Mouse (Mus musculus): Measurements from ENCODE around the gene Gm49721. TPM values are rescaled to one million over a fixed set of nuclear protein-coding genes. Genes with fewer than 3 reads are reported as not detected.
"Not testable (repeated sequence)": the region's sequence is repeated elsewhere in the genome, so short reads cannot be mapped to it uniquely, and the experiment has no call there.

Gm49721 gene
- 0.07 TPM in 1 of 2 replicates, not detected in the other for polyA plus RNA-seq (2015; fragmentation: Nextera tagmentation; extraction: Ambion mirVana)

DNA sequence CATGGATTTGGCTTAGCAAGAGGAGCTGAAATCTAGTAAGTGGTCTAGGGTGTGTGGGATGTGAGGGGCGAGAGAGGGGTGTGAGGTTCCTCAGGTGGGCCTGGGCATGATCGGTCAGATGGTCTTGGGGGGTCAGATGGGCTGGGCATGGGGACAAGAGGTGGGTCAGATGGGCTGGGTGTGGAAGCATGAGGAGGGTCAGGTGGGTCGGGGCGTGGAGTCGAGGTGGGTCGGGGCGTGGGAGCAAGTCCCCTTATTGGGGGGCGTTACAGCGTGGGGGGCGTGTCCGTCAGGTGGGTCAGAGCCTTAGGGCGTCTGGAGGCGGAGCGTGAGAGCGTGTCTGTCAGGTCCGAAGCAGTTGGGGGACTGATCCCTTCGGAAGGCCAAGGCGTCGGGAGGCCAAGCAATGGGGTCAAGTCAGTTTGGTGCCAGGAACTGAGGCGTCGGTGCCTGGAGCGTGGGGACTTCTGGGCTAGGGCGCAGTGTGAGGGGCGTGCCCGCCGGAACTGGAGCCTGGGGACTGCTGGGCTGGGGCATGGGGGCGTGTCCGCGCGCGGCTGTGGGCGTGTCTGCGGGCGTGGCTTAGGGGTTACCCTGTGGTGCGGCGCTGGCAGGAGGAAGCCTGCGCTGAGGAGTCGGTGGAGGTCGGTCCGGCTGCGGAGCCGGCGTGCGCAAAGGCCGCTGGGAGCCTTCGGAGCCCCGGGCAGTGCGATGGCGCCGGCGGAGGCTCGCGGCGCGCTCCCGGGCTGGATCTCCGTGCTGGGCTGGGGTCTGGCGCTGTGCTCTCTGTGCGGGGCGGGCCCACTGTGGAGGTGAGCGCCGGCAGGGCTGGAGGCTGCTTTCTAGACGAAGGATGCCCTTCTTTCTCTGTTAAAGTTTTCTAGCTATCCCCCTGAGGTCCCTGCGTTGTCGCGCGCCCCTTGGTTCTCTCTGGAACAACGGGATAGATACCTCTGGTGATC, at the start of gene Gm49721:
Gene Gm49721 (plus strand): TSS at position 618 of the 962 bp plus-strand sequence.
- H3K36me3 ChIP-seq (replicated peaks); H3K9me3 ChIP-seq (replicated peaks); H3K4me1 ChIP-seq (replicated peaks); H3K27me3 ChIP-seq; H3K27ac ChIP-seq (replicated peaks): not testable (repeated sequence)
- WGBS (ENCODE audit: insufficient replicate concordance), result 1% methylated on average over 50 of the region's 68 CpGs
- peak; percentile 95 for ATAC-seq (ENCODE audit: insufficient read depth)
- peak within 1 kb of the TSS; percentile 83 for H3K4me2 ChIP-seq
- H3K4me3 ChIP-seq (replicated peaks), result peak within 1 kb of the TSS; percentile 64
- peak within 1 kb of the TSS; percentile 63 for H3K9ac ChIP-seq

DNA sequence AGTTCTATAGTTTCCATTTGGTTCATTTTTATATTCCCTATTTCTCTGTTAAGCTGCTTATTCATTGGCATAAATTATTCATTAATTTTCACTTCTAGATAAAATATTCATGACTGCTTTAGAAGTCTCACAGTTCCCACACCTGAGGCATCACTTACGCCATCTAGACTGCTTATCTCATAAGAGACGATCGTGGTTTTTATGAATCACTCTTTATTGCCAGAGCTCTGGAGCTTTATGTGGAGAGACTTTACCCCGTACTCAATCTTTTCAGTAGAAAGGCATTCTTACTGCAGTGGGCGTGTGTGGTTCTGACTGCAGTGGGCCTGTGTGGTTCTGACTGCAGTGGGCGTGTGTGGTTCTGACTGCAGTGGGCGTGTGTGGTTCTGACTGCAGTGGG, 47.1 kb upstream of the Gm49721 start:
- H3K9me3 ChIP-seq (replicated peaks); H3K36me3 ChIP-seq (replicated peaks); H3K4me3 ChIP-seq (replicated peaks); H3K27me3 ChIP-seq; H3K27ac ChIP-seq (replicated peaks); H3K4me2 ChIP-seq; H3K9ac ChIP-seq; H3K4me1 ChIP-seq (replicated peaks); ATAC-seq (ENCODE audit: insufficient read depth): not testable (repeated sequence)
- WGBS (ENCODE audit: insufficient replicate concordance), result 87% methylated on average over 7 of the region's 7 CpGs

- H3K36me3 ChIP-seq (replicated peaks); H3K4me3 ChIP-seq (replicated peaks); H3K27me3 ChIP-seq; H3K9ac ChIP-seq; H3K9me3 ChIP-seq (replicated peaks); ATAC-seq (ENCODE audit: insufficient read depth); H3K4me2 ChIP-seq; H3K4me1 ChIP-seq (replicated peaks); H3K27ac ChIP-seq (replicated peaks): not testable (repeated sequence)
- no CpG with 5 or more reads among the region's 4 CpGs for WGBS (ENCODE audit: insufficient replicate concordance)
Measured at GRCm38 (mm10) chr17:6942560-6942959, 36.1 kb upstream of the Gm49721 start.

- H3K27me3 ChIP-seq; H3K9ac ChIP-seq; H3K9me3 ChIP-seq (replicated peaks); ATAC-seq (ENCODE audit: insufficient read depth); H3K36me3 ChIP-seq (replicated peaks); H3K27ac ChIP-seq (replicated peaks): not testable (repeated sequence)
- H3K4me2 ChIP-seq, result peak overlapping the region; percentile 89
- no CpG with 5 or more reads among the region's 8 CpGs for WGBS (ENCODE audit: insufficient replicate concordance)
- peaks cover 11% of the 10 kb centered on the region for H3K4me1 ChIP-seq (replicated peaks)
- H3K4me3 ChIP-seq (replicated peaks), result peak overlapping the region; percentile 67
Measured at GRCm38 (mm10) chr17:6947637-6947983, 31.1 kb upstream of the Gm49721 start.

DNA sequence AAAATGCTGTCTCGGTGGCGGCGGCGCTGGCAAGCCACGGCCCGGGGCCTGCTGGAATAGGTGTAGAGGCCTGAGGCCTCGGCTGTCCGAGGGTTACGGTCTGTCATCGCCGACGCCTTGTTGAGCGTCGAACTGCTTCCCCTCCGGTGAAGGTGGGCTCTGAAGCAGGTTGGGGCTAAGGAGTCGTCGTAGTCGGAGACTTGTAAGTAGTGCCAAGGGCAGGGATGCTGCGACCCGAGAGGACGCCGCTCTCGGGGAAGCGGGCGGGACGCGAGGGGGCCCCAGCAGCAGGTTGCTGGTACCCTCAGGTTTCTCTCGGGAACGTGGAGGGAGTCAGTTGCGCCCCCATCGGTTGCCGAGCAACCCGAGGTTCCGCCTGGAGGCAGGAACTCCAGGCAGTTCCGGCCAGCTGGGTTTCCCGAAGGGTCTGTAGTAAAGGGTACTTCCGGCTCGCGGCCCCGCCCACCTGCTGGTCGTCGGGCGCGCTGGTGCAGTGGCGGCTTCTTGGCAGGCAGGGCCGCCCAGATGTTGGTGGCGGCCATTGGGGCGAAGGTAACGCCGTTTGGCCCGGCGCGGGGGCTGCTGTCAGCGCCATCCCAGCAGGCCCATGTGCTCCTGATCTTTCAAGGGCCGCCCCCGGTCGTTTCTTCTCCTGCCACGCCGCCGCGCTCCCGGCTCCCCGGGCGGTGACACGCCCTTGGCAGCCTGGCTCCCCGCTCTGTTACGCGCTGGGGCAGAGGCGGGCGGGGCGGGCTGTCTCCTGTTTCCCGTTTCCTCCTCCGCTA, 30.5 kb upstream of the Gm49721 start, which contains the start of gene Rsph3b:
Gene Rsph3b (minus strand): TSS at position 699 of the 785 bp plus-strand sequence.
- ATAC-seq (ENCODE audit: insufficient read depth), result peak; percentile 91
- WGBS (ENCODE audit: insufficient replicate concordance), result under 1% methylated on average over 73 of the region's 73 CpGs
- Histone ChIP-seq H3K9ac (peak within 1 kb of the TSS; percentile 60), H3K4me2 (peak within 1 kb of the TSS; percentile 89), H3K4me3 (replicated peaks) (peak within 1 kb of the TSS; percentile 67), H3K4me1 (replicated peaks) (peaks cover 11% of the 10 kb centered on the region), H3K27ac (replicated peaks) (peak within 1 kb of the TSS; percentile 75)
- H3K9me3 ChIP-seq (replicated peaks); H3K27me3 ChIP-seq; H3K36me3 ChIP-seq (replicated peaks): not testable (repeated sequence)

GRCm38 (mm10) chr17:6948769-6949228, 29.9 kb upstream of the Gm49721 start:
- peak; percentile 2; the same call in 1 of the 2 replicates for ATAC-seq (ENCODE audit: insufficient read depth)
- WGBS (ENCODE audit: insufficient replicate concordance), result 6% methylated on average over 9 of the region's 9 CpGs
- not testable (repeated sequence) for H3K27me3 ChIP-seq; H3K36me3 ChIP-seq (replicated peaks); H3K9me3 ChIP-seq (replicated peaks); H3K27ac ChIP-seq (replicated peaks)
- H3K9ac ChIP-seq, result 0 out of 2 replicates have a peak overlapping the region, but pooled peaks have one; percentile 60
- H3K4me3 ChIP-seq (replicated peaks), result peak overlapping the region; percentile 67
- peak overlapping the region; percentile 89 for H3K4me2 ChIP-seq
- peaks cover 11% of the 10 kb centered on the region for H3K4me1 ChIP-seq (replicated peaks)

DNA sequence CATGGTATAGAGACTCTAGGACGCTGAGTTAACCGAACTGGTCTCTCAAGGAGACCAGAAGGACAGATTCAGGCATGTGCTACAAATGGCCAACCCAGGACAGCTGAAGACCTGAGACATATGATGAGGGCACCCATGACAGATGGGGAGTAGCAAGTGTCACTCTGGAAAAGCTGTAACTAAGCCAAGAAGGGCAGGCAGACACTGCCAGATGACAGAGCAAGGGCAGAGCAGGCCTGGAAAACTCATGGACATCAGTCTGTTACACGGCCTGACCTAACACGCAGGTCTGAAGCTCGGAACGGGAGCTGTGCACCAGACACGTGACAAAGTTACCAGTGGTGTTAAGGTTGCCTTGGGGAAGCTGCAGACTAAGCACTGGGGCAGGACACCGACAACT, 19.8 kb upstream of the Gm49721 start:
- ATAC-seq (ENCODE audit: insufficient read depth); H3K9ac ChIP-seq; H3K27me3 ChIP-seq; H3K36me3 ChIP-seq (replicated peaks); H3K4me2 ChIP-seq; H3K9me3 ChIP-seq (replicated peaks); H3K4me3 ChIP-seq (replicated peaks); H3K27ac ChIP-seq (replicated peaks); H3K4me1 ChIP-seq (replicated peaks): not testable (repeated sequence)
- WGBS (ENCODE audit: insufficient replicate concordance), result 82% methylated on average over 7 of the region's 8 CpGs

DNA sequence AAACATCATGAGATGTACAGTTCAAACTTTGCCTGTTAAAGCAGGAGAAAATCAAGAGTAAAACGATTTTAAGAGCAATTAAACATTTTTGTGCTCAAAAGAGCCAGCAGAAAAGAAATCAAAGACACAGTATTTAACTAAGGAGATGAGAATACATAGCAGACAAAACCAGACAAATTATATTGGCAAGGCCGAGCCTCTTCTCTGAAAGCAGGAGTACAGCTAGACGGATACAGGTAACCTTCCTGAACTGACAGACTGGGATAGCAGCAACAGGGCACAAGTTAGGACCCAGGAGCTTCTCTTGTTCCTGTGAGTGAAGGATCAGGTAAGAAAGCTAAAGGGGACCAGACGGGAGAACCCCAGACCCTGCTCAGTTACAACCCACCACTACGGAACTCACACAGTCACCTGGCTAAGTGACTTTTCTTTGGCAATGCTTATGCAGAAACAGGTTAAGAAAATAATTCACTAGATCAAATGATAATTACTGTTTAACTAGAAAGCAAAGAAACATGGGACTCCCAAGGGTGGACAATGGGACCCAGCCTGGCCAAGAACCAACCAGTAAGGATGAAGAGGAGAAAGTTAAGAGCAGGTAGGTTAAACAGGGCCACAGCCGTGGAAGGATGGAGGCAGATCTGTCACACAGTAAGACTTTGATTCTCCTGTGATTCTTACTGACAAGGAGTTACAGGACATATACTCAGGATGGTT, 19.0 kb upstream of the Gm49721 start:
- H3K4me3 ChIP-seq (replicated peaks), result peak overlapping the region; percentile 66
- H3K27ac ChIP-seq (replicated peaks); H3K4me1 ChIP-seq (replicated peaks); H3K9ac ChIP-seq; H3K27me3 ChIP-seq; H3K36me3 ChIP-seq (replicated peaks); ATAC-seq (ENCODE audit: insufficient read depth); H3K9me3 ChIP-seq (replicated peaks): not testable (repeated sequence)
- WGBS (ENCODE audit: insufficient replicate concordance), result 55% methylated on average over 5 of the region's 6 CpGs
- peak overlapping the region; percentile 64 for H3K4me2 ChIP-seq

GRCm38 (mm10) chr17:6960349-6960748, 18.4 kb upstream of the Gm49721 start:
- WGBS (ENCODE audit: insufficient replicate concordance), result 0% methylated on average over 12 of the region's 12 CpGs
- H3K36me3 ChIP-seq (replicated peaks); H3K4me1 ChIP-seq (replicated peaks); H3K27ac ChIP-seq (replicated peaks); ATAC-seq (ENCODE audit: insufficient read depth); H3K27me3 ChIP-seq; H3K9me3 ChIP-seq (replicated peaks): not testable (repeated sequence)
- peak overlapping the region; percentile 66 for H3K4me3 ChIP-seq (replicated peaks)
- peak overlapping the region; percentile 62 for H3K9ac ChIP-seq
- H3K4me2 ChIP-seq, result peak overlapping the region; percentile 64

DNA sequence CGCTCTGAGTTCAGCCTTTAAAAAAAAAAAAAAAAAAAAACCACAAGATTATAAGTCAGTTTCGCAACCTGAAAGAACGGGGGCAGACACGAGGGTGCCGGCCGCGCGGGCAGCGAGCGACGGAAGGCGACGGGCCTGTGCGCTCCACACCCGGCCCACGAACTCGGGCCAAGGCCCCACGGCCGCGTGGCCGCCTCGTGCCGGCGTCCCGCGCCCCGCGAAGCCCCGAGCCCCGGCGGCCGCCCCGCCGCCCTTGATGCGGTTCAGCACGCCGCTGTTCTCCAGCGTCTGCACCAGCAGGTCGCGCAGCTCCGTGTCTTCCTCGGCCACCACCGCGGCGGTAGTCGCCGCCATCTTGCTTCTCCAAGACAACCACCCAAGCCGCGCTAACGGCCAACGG, 17.9 kb upstream of the Gm49721 start, which contains the start of gene Tagap1:
Gene Tagap1 (minus strand): TSS at position 381 of the 400 bp plus-strand sequence.
- not testable (repeated sequence) for H3K4me1 ChIP-seq (replicated peaks); H3K9me3 ChIP-seq (replicated peaks); H3K36me3 ChIP-seq (replicated peaks); H3K27me3 ChIP-seq
- peak within 1 kb of the TSS; percentile 66 for H3K4me3 ChIP-seq (replicated peaks)
- peak within 1 kb of the TSS; percentile 62 for H3K9ac ChIP-seq
- under 1% methylated on average over 42 of the region's 51 CpGs for WGBS (ENCODE audit: insufficient replicate concordance)
- peak within 1 kb of the TSS; percentile 70; the same call in 1 of the 2 replicates for H3K27ac ChIP-seq (replicated peaks)
- peak; percentile 40 for ATAC-seq (ENCODE audit: insufficient read depth)
- peak within 1 kb of the TSS; percentile 64 for H3K4me2 ChIP-seq

All from liver, embryonic 15.5 days (tissue).